Mouse (Mus musculus): ENCODE measurements around the gene Vmp1.

Gene Vmp1

DNA sequence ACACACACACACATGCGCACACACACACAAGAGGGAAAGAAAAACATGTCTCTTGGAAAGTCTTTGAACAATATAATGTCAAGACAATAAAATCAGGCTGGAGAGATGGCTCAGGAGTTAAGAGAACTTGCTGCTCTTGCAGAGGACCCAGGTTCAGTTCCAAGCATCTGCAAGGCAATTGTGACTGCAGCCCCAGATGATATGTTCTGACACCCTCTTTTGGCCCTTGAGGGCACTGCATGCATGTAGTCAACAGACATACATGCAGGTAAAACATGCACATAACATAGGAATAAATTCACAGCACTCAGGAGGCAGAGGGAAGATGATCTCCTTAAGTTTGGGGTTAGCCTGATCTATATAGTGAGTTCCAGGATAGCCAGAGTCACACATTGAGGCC is 136.2 kb downstream of the Vmp1 start:
- DNase-seq, result no peak

DNA sequence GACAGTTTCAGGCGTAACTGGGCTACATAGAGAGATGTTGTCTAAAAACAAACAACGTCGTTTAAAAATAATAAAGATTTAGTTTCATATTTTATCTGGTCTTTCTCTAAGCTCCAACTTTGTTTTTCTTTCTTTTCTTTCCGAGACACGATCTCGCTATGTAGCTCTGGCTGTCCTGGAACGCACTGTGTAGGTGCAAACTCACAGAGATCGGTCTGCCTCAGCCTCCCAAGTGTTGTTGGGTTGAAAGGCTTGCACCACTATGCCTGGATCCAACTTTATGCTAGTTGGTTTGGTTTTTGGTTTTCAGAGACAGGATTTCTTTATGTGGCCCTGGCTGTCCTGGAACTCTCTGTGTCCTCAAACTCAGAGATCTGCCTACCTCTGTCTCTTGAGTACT is 138.1 kb downstream of the Vmp1 start:
- no peak for DNase-seq

DNA sequence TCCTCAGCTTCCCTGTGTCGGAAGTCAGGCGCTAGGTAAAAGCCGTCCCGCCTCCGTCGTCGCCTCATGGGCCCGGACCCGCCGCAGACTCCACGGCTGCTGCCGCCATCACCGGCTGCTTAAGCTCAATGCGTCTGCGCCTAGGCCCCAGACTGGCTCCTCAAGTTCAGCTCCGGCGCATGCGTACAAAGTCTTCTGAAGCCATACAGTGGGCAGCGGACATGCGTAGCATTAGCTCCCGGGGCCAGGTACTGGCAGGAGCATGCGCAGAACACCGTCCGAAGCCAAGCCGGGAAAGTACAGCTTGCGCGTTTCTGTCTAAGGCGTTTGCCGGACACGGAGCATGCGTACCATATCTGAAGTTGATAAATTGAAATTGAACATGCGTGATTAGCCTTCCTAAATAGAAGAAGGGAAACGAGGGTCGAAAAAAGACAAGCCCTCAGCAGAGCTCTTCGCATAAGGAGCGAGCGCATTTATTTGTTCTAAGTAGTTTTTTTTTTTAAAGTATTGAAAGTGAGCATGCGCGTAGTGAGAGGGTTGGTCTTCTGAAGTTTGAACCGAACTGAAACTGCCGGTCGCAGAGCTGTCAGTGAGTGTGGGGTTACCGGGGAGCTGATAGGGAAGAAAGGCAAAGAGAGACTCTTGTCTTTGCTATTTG is 138.9 kb downstream of the Vmp1 start, which contains the start of the genes Rps6kb1 and Tubd1:
Rps6kb1 (minus strand) TSS at position 167 of the 661 bp plus-strand sequence.
Tubd1 (plus strand) TSS at position 353 of the 661 bp plus-strand sequence.
- DNase-seq, result peak; percentile 99

DNA sequence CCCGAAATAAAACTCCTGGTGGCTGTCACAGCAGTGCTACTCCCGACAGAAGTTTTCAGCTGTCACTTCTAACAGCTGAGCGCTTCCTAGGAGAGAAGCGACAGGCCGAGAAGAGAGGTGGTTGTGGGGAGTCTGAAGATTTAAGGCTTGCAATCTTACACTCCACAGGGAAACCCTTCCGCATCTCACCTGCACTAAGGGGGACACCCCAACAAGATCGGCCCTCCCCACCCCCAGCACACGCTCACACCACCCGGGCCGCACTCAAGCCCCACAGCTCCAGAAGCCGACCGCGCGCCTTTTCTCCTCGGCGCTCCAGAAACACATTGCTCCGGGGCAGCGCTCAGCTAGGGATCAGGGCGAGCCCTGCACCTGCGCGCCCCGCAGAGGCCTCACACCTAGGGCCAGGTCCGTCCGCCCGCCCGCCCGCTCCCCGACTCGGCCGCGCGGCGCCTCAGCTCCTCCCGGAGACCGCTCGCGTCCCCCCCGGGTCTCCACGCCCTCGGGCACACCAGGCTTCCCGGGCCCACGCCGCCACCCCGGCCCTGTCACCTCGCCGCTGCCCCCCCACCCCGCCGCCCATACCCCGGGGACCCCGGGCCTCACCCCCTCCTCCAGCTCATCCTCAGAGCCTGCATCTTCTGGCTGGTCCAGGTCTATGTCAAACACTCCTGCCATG is 139.5 kb downstream of the Vmp1 start:
- no peak for DNase-seq

DNA sequence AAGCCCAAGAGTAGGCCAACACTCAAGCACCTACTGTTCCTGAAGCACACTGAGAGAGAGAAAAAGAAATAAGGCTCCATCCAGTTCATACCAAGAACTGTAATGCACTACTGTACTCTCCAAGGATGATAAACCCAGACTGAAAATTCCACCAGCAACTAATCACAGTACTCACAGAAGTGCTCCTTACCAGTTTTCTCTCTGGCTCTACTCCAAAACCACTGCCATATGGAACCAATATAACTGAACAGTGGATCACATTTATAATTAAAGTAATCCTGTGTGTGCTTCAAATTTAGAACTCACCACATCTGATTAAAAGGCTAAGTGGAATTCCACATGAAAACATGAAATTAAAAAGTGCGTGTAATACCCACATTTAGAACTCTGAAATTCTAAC is 140.8 kb downstream of the Vmp1 start:
- DNase-seq, result no peak

DNA sequence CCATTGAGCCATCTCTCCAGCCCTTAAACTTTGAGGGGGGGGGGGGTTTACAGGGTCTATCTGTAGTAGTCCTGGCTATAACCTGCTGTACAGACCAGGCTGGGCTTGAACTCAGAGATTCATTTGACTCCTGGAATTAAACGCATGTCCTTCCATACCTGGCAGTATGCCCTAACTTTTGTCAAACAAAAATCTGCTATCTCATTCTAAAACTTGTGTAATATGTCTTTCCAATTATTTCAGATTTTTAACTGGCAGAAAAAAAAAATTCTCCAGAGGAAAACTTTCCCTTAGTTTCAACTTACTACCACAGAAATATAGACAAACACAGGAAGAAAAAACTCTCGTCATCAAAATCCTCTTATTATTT is 143.2 kb downstream of the Vmp1 start:
- no peak for DNase-seq

DNA sequence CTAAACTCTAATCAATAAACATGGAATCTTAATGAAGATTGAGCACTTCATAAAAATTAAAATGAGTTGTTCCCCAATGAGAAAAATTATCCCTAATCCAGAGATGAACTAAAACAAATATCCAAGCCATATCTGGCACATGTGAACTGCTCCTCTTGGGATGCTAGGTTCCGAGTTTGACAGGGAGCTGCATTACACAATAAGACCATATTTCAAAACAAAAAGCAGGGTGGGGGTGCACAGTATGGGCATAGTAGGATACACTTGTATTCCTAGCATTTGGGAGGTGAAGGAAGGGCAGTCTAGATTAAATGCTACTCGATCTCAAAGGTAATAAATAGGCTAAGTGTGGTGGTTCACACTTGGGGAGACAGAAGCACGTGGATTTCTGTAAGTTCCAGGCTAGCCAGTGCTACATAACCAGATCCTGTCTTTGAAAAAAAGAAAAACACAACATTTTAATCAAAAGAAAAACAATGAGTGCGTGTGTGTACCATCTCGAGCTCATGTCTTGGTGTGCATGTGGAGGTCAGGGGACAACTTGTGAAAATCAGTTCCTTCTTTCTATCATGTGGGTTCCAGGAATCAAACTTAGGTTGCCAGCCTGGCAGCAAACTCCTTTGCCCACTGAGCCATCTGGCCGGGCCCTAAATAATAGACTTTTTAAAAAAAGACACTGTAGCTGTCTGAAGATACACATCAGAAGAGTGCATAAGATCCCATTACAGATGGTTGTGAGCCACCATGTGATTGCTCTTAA is 143.7 kb downstream of the Vmp1 start:
- DNase-seq, result no peak

DNA sequence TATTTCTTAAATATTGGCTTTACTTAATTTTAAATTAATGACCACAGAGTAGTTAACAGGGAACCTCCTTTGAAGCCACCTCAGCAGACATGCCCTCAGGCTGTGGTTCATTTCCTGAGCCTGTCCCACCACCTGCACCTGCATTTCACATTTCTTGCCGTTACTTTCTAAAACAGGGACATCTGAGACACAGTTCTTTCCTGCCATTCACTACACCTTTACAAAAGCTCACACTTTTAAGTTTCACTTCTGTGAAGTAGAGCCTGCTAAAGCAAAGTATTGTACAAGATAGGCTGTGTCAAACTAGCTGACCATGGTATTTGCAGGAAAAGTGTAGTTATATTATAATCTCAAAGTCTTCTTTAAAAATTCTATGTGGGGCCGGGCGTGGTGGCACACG is 144.8 kb downstream of the Vmp1 start:
- DNase-seq, result no peak

DNA sequence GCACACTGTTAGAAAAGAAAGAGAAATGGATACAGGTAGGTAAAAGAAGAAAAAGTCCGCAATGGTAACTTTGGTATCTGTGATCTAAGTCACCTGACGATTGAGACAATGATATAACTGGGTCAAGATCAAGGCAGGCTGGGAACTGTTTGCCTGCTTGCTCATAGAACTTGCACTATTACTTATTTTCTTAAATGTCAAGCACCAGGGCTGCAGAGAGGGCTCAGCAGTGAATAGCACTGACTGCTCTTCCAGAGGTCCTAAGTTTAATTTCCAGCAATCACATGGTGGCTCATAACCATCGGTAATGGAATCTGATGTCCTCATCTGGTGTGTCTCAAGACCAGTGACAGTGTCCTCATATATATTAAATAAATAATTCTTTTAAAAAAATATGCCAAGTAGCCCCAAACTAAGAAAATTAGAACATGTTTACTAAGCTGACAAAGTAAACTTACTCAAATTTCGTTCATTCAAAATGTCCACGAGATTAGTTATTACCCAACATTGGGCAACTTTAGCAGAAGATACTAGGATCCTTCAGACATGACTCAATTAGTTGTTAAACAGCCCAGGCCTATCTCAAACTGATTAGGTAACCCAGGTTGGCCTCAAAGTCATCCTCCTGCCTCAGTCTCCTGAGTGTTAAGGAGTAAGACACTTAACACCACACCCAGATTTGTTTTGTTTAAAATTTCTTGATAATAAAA is 149.3 kb downstream of the Vmp1 start:
- no peak for DNase-seq
